Mouse (Mus musculus): ENCODE measurements around the gene Crhbp. TPM values are rescaled to one million over a fixed set of nuclear protein-coding genes. Genes with fewer than 3 reads are reported as not detected.

Crhbp gene
- 0.15 and 0.24 TPM in 2 replicates for polyA plus RNA-seq (2015; fragmentation: Nextera tagmentation; extraction: Ambion mirVana)

- 70% methylated on average over 11 of the region's 11 CpGs for WGBS
- H3K9ac ChIP-seq = peak within 1 kb of the TSS; percentile 20; the same call in 1 of the 2 replicates
Observed at GRCm38 (mm10) chr13:95444824-95445223, at the start of gene Crhbp. Gene Crhbp, minus strand, starts transcription at chr13:95444924.

GRCm38 (mm10) chr13:95493296-95493695, 48.6 kb upstream of the Crhbp start:
- H3K9ac ChIP-seq = no peak overlapping the region
- ATAC-seq = peak; percentile 67
- no peak overlapping the region for H3K27ac ChIP-seq
- no peaks in the 10 kb centered on the region for H3K27me3 ChIP-seq (replicated peaks)
- no peaks in the 10 kb centered on the region for H3K36me3 ChIP-seq
- no peak overlapping the region for H3K4me3 ChIP-seq (replicated peaks)
- no peaks in the 10 kb centered on the region for H3K9me3 ChIP-seq
- no peak overlapping the region for H3K4me2 ChIP-seq (replicated peaks)
- peaks cover 9% of the 10 kb centered on the region; the same call in 1 of the 2 replicates for H3K4me1 ChIP-seq (replicated peaks)
- 53% methylated on average over 5 of the region's 5 CpGs for WGBS

More at GRCm38 (mm10) chr13:95444824-95445223, at the start of gene Crhbp:
- H3K4me1 ChIP-seq (replicated peaks) = peaks cover 8% of the 10 kb centered on the region
- peak within 1 kb of the TSS; percentile 93 for H3K4me2 ChIP-seq (replicated peaks)
- no peaks in the 10 kb centered on the region for H3K9me3 ChIP-seq
- H3K27ac ChIP-seq = no peak within 1 kb of the TSS
- H3K36me3 ChIP-seq = no peaks in the 10 kb centered on the region
- no peak for ATAC-seq
- peak within 1 kb of the TSS; percentile 40 for H3K4me3 ChIP-seq (replicated peaks)
- H3K27me3 ChIP-seq (replicated peaks) = peaks cover 25% of the 10 kb centered on the region

GRCm38 (mm10) chr13:95491327-95491726, 46.6 kb upstream of the Crhbp start:
- ATAC-seq = peak; percentile 54
- H3K27ac ChIP-seq = no peak overlapping the region
- WGBS = 60% methylated on average over 11 of the region's 11 CpGs

GRCm38 (mm10) chr13:95484664-95485063, 39.9 kb upstream of the Crhbp start:
- Histone ChIP-seq H3K36me3 (no peaks in the 10 kb centered on the region), H3K4me1 (replicated peaks) (no peaks in the 10 kb centered on the region), H3K4me2 (replicated peaks) (no peak overlapping the region), H3K9me3 (no peaks in the 10 kb centered on the region), H3K27me3 (replicated peaks) (no peaks in the 10 kb centered on the region), H3K9ac (no peak overlapping the region), H3K4me3 (replicated peaks) (no peak overlapping the region), H3K27ac (no peak overlapping the region)
- WGBS = 30% methylated on average over 5 of the region's 5 CpGs
- no peak for ATAC-seq

More at GRCm38 (mm10) chr13:95491327-95491726, 46.6 kb upstream of the Crhbp start:
- Histone ChIP-seq H3K4me1 (replicated peaks) (peaks cover 9% of the 10 kb centered on the region; the same call in 1 of the 2 replicates), H3K4me3 (replicated peaks) (no peak overlapping the region), H3K9me3 (no peaks in the 10 kb centered on the region), H3K36me3 (no peaks in the 10 kb centered on the region), H3K9ac (no peak overlapping the region), H3K4me2 (replicated peaks) (no peak overlapping the region), H3K27me3 (replicated peaks) (no peaks in the 10 kb centered on the region)

GRCm38 (mm10) chr13:95481428-95481827, 36.7 kb upstream of the Crhbp start:
- Histone ChIP-seq H3K4me1 (replicated peaks) (no peaks in the 10 kb centered on the region), H3K9ac (no peak overlapping the region), H3K27me3 (replicated peaks) (no peaks in the 10 kb centered on the region), H3K27ac (no peak overlapping the region), H3K4me2 (replicated peaks) (no peak overlapping the region), H3K9me3 (no peaks in the 10 kb centered on the region), H3K36me3 (no peaks in the 10 kb centered on the region), H3K4me3 (replicated peaks) (no peak overlapping the region)
- WGBS = 10% methylated on average over 4 of the region's 4 CpGs
- peak; percentile 68 for ATAC-seq

GRCm38 (mm10) chr13:95478671-95479413, 34.1 kb upstream of the Crhbp start, which contains the start of gene S100z:
Gene S100z, minus strand, starts transcription at chr13:95478721.
- Histone ChIP-seq H3K4me1 (replicated peaks) (no peaks in the 10 kb centered on the region), H3K9me3 (no peaks in the 10 kb centered on the region), H3K36me3 (no peaks in the 10 kb centered on the region), H3K4me2 (replicated peaks) (no peak within 1 kb of the TSS), H3K9ac (no peak within 1 kb of the TSS), H3K27me3 (replicated peaks) (no peaks in the 10 kb centered on the region), H3K4me3 (replicated peaks) (no peak within 1 kb of the TSS), H3K27ac (no peak within 1 kb of the TSS)
- WGBS = 87% methylated on average over 21 of the region's 21 CpGs
- ATAC-seq = no peak

- no peak overlapping the region for H3K4me2 ChIP-seq (replicated peaks)
- no peaks in the 10 kb centered on the region for H3K4me1 ChIP-seq (replicated peaks)
- H3K36me3 ChIP-seq = no peaks in the 10 kb centered on the region
- H3K9ac ChIP-seq = no peak overlapping the region
- no peaks in the 10 kb centered on the region for H3K27me3 ChIP-seq (replicated peaks)
- 66% methylated on average over 6 of the region's 6 CpGs for WGBS
- no peak for ATAC-seq
- H3K4me3 ChIP-seq (replicated peaks) = no peak overlapping the region
- H3K9me3 ChIP-seq = no peaks in the 10 kb centered on the region
- H3K27ac ChIP-seq = no peak overlapping the region
Observed at GRCm38 (mm10) chr13:95477173-95477572, 32.4 kb upstream of the Crhbp start.

GRCm38 (mm10) chr13:95475124-95475523, 30.4 kb upstream of the Crhbp start:
- H3K27ac ChIP-seq = no peak overlapping the region
- H3K9ac ChIP-seq = no peak overlapping the region
- no peaks in the 10 kb centered on the region for H3K27me3 ChIP-seq (replicated peaks)
- WGBS = 19% methylated on average over 7 of the region's 7 CpGs
- no peaks in the 10 kb centered on the region for H3K9me3 ChIP-seq
- H3K4me2 ChIP-seq (replicated peaks) = no peak overlapping the region
- H3K4me1 ChIP-seq (replicated peaks) = no peaks in the 10 kb centered on the region
- no peaks in the 10 kb centered on the region for H3K36me3 ChIP-seq
- no peak overlapping the region for H3K4me3 ChIP-seq (replicated peaks)
- ATAC-seq = no peak

GRCm38 (mm10) chr13:95474294-95474693, 29.6 kb upstream of the Crhbp start:
- no peak overlapping the region for H3K27ac ChIP-seq
- no peak for ATAC-seq
- no peaks in the 10 kb centered on the region for H3K4me1 ChIP-seq (replicated peaks)
- no peak overlapping the region for H3K4me3 ChIP-seq (replicated peaks)
- no peak overlapping the region for H3K9ac ChIP-seq
- no peaks in the 10 kb centered on the region for H3K36me3 ChIP-seq
- H3K4me2 ChIP-seq (replicated peaks) = no peak overlapping the region
- 79% methylated on average over 3 of the region's 3 CpGs for WGBS
- H3K27me3 ChIP-seq (replicated peaks) = no peaks in the 10 kb centered on the region
- H3K9me3 ChIP-seq = no peaks in the 10 kb centered on the region

- 60% methylated on average over 2 of the region's 2 CpGs for WGBS
- Histone ChIP-seq H3K9ac (no peak overlapping the region), H3K27me3 (replicated peaks) (no peaks in the 10 kb centered on the region), H3K4me2 (replicated peaks) (no peak overlapping the region), H3K36me3 (no peaks in the 10 kb centered on the region), H3K4me1 (replicated peaks) (no peaks in the 10 kb centered on the region), H3K4me3 (replicated peaks) (no peak overlapping the region), H3K9me3 (no peaks in the 10 kb centered on the region), H3K27ac (no peak overlapping the region)
- no peak for ATAC-seq
Observed at GRCm38 (mm10) chr13:95470970-95471369, 26.2 kb upstream of the Crhbp start.

- 63% methylated on average over 2 of the region's 2 CpGs for WGBS
- Histone ChIP-seq H3K27ac (no peak overlapping the region), H3K9ac (no peak overlapping the region), H3K4me1 (replicated peaks) (no peaks in the 10 kb centered on the region), H3K36me3 (no peaks in the 10 kb centered on the region), H3K9me3 (no peaks in the 10 kb centered on the region), H3K27me3 (replicated peaks) (no peaks in the 10 kb centered on the region), H3K4me3 (replicated peaks) (no peak overlapping the region), H3K4me2 (replicated peaks) (no peak overlapping the region)
- ATAC-seq = no peak
Observed at GRCm38 (mm10) chr13:95451529-95451928, 6.8 kb upstream of the Crhbp start.

GRCm38 (mm10) chr13:95450636-95451210, 6.0 kb upstream of the Crhbp start:
- no peaks in the 10 kb centered on the region for H3K9me3 ChIP-seq
- H3K27ac ChIP-seq = no peak overlapping the region
- H3K4me3 ChIP-seq (replicated peaks) = no peak overlapping the region
- H3K9ac ChIP-seq = no peak overlapping the region
- H3K27me3 ChIP-seq (replicated peaks) = no peaks in the 10 kb centered on the region
- H3K4me1 ChIP-seq (replicated peaks) = no peaks in the 10 kb centered on the region
- 88% methylated on average over 9 of the region's 9 CpGs for WGBS
- H3K36me3 ChIP-seq = no peaks in the 10 kb centered on the region
- no peak overlapping the region for H3K4me2 ChIP-seq (replicated peaks)
- no peak for ATAC-seq

GRCm38 (mm10) chr13:95449730-95450129, 5.0 kb upstream of the Crhbp start:
- no peaks in the 10 kb centered on the region for H3K9me3 ChIP-seq
- H3K27ac ChIP-seq = no peak overlapping the region
- H3K4me2 ChIP-seq (replicated peaks) = no peak overlapping the region
- peaks cover 8% of the 10 kb centered on the region for H3K27me3 ChIP-seq (replicated peaks)
- no peak overlapping the region for H3K4me3 ChIP-seq (replicated peaks)
- H3K4me1 ChIP-seq (replicated peaks) = no peaks in the 10 kb centered on the region
- no peaks in the 10 kb centered on the region for H3K36me3 ChIP-seq
- 76% methylated on average over 3 of the region's 3 CpGs for WGBS
- no peak overlapping the region for H3K9ac ChIP-seq
- no peak for ATAC-seq
